Mouse (Mus musculus) megakaryocyte progenitor cell, adult 5-6 weeks (primary cell): Measurements from ENCODE around the gene Rnf2. TPM values are rescaled to one million over a fixed set of nuclear protein-coding genes. Genes with fewer than 3 reads are reported as not detected.

Experiments used
- total RNA-seq, 2 experiments: library from RNA; stranded (forward) in 1 of 2; stranded (reverse) in 1 of 2; fragments of 157-497, 149-512 nt in 1 of 2; fragments of 200-1000 nt in 1 of 2; gene quantifications; 2 replicates each; pipeline versions ENCODE4 v1.2.3 to v1.2.4; 2015 to 2017

The Rnf2 gene
- total RNA-seq, 2 experiments from 2014 or later, result 61.9 to 76.0 TPM

Other genes with a start within 250 kb of the Rnf2 start
- gene Ivns1abp, start 156.5 kb downstream of the Rnf2 start, total RNA-seq (2015), result 277 and 293 TPM in 2 replicates
- 330 and 449 TPM in 2 replicates for gene Ivns1abp, start 156.5 kb downstream of the Rnf2 start, total RNA-seq (2017)
- gene Swt1, start 72.5 kb downstream of the Rnf2 start, total RNA-seq (2015), result 29.1 and 37.6 TPM in 2 replicates
- 20.6 and 24.5 TPM in 2 replicates for gene Swt1, start 72.5 kb downstream of the Rnf2 start, total RNA-seq (2017)
- 38.4 and 51.5 TPM in 2 replicates for gene Trmt1l, start 72.4 kb downstream of the Rnf2 start, total RNA-seq (2015)
- 25.7 and 26.2 TPM in 2 replicates for gene Trmt1l, start 72.4 kb downstream of the Rnf2 start, total RNA-seq (2017)
- 4.9 and 7.1 TPM in 2 replicates for gene Fam129a, start 70.2 kb upstream of the Rnf2 start, total RNA-seq (2015)
- gene Fam129a, start 70.2 kb upstream of the Rnf2 start, total RNA-seq (2017), result 8.0 and 8.9 TPM in 2 replicates